Mouse (Mus musculus) C2C12 (cell line): ENCODE data around the gene Lhb.

ENCODE experiments used
- CEBPB ChIP-seq: IDR thresholded peaks from one replicate; pipeline ENCODE4 v1.6.1; 2011; ENCODE audit warnings: low read depth, mild to moderate bottlenecking, control low read depth, moderate library complexity
- CTCF ChIP-seq: IDR thresholded peaks from one replicate; pipeline ENCODE4 v1.5.1; 2011; ENCODE audit not compliant: control insufficient read depth, insufficient read depth, insufficient read length
- MAX ChIP-seq: IDR thresholded peaks from one replicate; pipeline ENCODE4 v1.6.1; 2011; ENCODE audit warnings: mild to moderate bottlenecking, control low read depth
- USF1 ChIP-seq: IDR thresholded peaks from one replicate; pipeline ENCODE4 v1.6.1; 2011; ENCODE audit warnings: low read depth, mild to moderate bottlenecking, control low read depth, moderate library complexity

GRCm38 (mm10) chr7:45426556-45426955 lies 5.9 kb downstream of the Lhb start:
- TF ChIP-seq CTCF (no peak), USF1 (no peak), CEBPB (no peak), MAX (no peak)
